Mouse (Mus musculus): ENCODE data around the gene Pde6d. TPM values are rescaled to one million over a fixed set of nuclear protein-coding genes. Genes with fewer than 3 reads are reported as not detected.

Pde6d gene
- polyA plus RNA-seq (2014; fragmentation: Nextera tagmentation; extraction: Ambion mirVana) = 92.9 and 97.4 TPM in 2 replicates

- H3K4me3 ChIP-seq (ENCODE audit: low read depth, low read length) = peak within 1 kb of the TSS; percentile 80
- H3K27me3 ChIP-seq (ENCODE audit: control insufficient read depth, insufficient read depth, low read length) = no peaks in the 10 kb centered on the region
- peak; percentile 98 for ATAC-seq (ENCODE audit: low read depth)
- peaks cover 11% of the 10 kb centered on the region for H3K4me1 ChIP-seq (ENCODE audit: control insufficient read depth, insufficient read depth, low read length)
- WGBS = under 1% methylated on average over 26 of the region's 26 CpGs
- H3K9ac ChIP-seq (replicated peaks; ENCODE audit: low read depth, low read length) = peak within 1 kb of the TSS; percentile 83
- H3K9me3 ChIP-seq (ENCODE audit: control insufficient read depth, low read length) = no peaks in the 10 kb centered on the region
- H3K4me2 ChIP-seq (ENCODE audit: low read depth, low read length) = peak within 1 kb of the TSS; percentile 72
- peak within 1 kb of the TSS; percentile 73; the same call in 1 of the 2 replicates for H3K27ac ChIP-seq (ENCODE audit: low read depth, low read length)
- no peaks in the 10 kb centered on the region for H3K36me3 ChIP-seq (ENCODE audit: control insufficient read depth, insufficient read depth, low read length)
Measured at GRCm38 (mm10) chr1:86582451-86583096, at the start of gene Pde6d, which contains the start of gene Cops7b. Gene Pde6d, minus strand, starts transcription at chr1:86582629. Gene Cops7b, plus strand, starts transcription at chr1:86582904.

- Histone ChIP-seq H3K36me3 (ENCODE audit: control insufficient read depth, insufficient read depth, low read length) (no peaks in the 10 kb centered on the region), H3K27ac (ENCODE audit: low read depth, low read length) (no peak overlapping the region), H3K4me2 (ENCODE audit: low read depth, low read length) (no peak overlapping the region), H3K9me3 (ENCODE audit: control insufficient read depth, low read length) (no peaks in the 10 kb centered on the region), H3K4me1 (ENCODE audit: control insufficient read depth, insufficient read depth, low read length) (peaks cover 16% of the 10 kb centered on the region; the same call in 1 of the 2 replicates), H3K27me3 (ENCODE audit: control insufficient read depth, insufficient read depth, low read length) (no peaks in the 10 kb centered on the region), H3K4me3 (ENCODE audit: low read depth, low read length) (no peak overlapping the region), H3K9ac (replicated peaks; ENCODE audit: low read depth, low read length) (no peak overlapping the region)
- 91% methylated on average over 4 of the region's 4 CpGs for WGBS
- no peak for ATAC-seq (ENCODE audit: low read depth)
Measured at GRCm38 (mm10) chr1:86630527-86630926, 48.1 kb upstream of the Pde6d start.

- no peaks in the 10 kb centered on the region for H3K9me3 ChIP-seq (ENCODE audit: control insufficient read depth, low read length)
- no peak overlapping the region for H3K9ac ChIP-seq (replicated peaks; ENCODE audit: low read depth, low read length)
- no peak overlapping the region for H3K27ac ChIP-seq (ENCODE audit: low read depth, low read length)
- H3K4me3 ChIP-seq (ENCODE audit: low read depth, low read length) = no peak overlapping the region
- ATAC-seq (ENCODE audit: low read depth) = no peak
- H3K27me3 ChIP-seq (ENCODE audit: control insufficient read depth, insufficient read depth, low read length) = no peaks in the 10 kb centered on the region
- 61% methylated on average over 4 of the region's 4 CpGs for WGBS
- H3K4me2 ChIP-seq (ENCODE audit: low read depth, low read length) = no peak overlapping the region
- no peaks in the 10 kb centered on the region for H3K36me3 ChIP-seq (ENCODE audit: control insufficient read depth, insufficient read depth, low read length)
- H3K4me1 ChIP-seq (ENCODE audit: control insufficient read depth, insufficient read depth, low read length) = peaks cover 16% of the 10 kb centered on the region; the same call in 1 of the 2 replicates
Measured at GRCm38 (mm10) chr1:86629936-86630335, 47.5 kb upstream of the Pde6d start.

- no peak for ATAC-seq (ENCODE audit: low read depth)
- WGBS = 84% methylated on average over 3 of the region's 3 CpGs
- Histone ChIP-seq H3K4me3 (ENCODE audit: low read depth, low read length) (no peak overlapping the region), H3K9me3 (ENCODE audit: control insufficient read depth, low read length) (no peaks in the 10 kb centered on the region), H3K27ac (ENCODE audit: low read depth, low read length) (no peak overlapping the region), H3K36me3 (ENCODE audit: control insufficient read depth, insufficient read depth, low read length) (no peaks in the 10 kb centered on the region), H3K27me3 (ENCODE audit: control insufficient read depth, insufficient read depth, low read length) (no peaks in the 10 kb centered on the region), H3K4me2 (ENCODE audit: low read depth, low read length) (no peak overlapping the region), H3K4me1 (ENCODE audit: control insufficient read depth, insufficient read depth, low read length) (peaks cover 7% of the 10 kb centered on the region; the same call in 1 of the 2 replicates), H3K9ac (replicated peaks; ENCODE audit: low read depth, low read length) (no peak overlapping the region)
Measured at GRCm38 (mm10) chr1:86628270-86628669, 45.8 kb upstream of the Pde6d start.

GRCm38 (mm10) chr1:86623001-86624000 is 40.9 kb upstream of the Pde6d start:
- Histone ChIP-seq H3K27me3 (ENCODE audit: control insufficient read depth, insufficient read depth, low read length) (no peaks in the 10 kb centered on the region), H3K4me2 (ENCODE audit: low read depth, low read length) (no peak overlapping the region; the same call in 1 of the 2 replicates), H3K4me1 (ENCODE audit: control insufficient read depth, insufficient read depth, low read length) (peaks cover 3% of the 10 kb centered on the region; the same call in 1 of the 2 replicates), H3K9ac (replicated peaks; ENCODE audit: low read depth, low read length) (no peak overlapping the region), H3K9me3 (ENCODE audit: control insufficient read depth, low read length) (no peaks in the 10 kb centered on the region), H3K36me3 (ENCODE audit: control insufficient read depth, insufficient read depth, low read length) (no peaks in the 10 kb centered on the region), H3K27ac (ENCODE audit: low read depth, low read length) (no peak overlapping the region), H3K4me3 (ENCODE audit: low read depth, low read length) (no peak overlapping the region)
- peak; percentile 38; the same call in 1 of the 2 replicates for ATAC-seq (ENCODE audit: low read depth)
- 29% methylated on average over 16 of the region's 16 CpGs for WGBS

GRCm38 (mm10) chr1:86622296-86622695 is 39.9 kb upstream of the Pde6d start:
- WGBS = 67% methylated on average over 2 of the region's 2 CpGs
- H3K27ac ChIP-seq (ENCODE audit: low read depth, low read length) = no peak overlapping the region

GRCm38 (mm10) chr1:86618454-86619125 is 36.2 kb upstream of the Pde6d start:
- Histone ChIP-seq H3K9ac (replicated peaks; ENCODE audit: low read depth, low read length) (no peak overlapping the region), H3K9me3 (ENCODE audit: control insufficient read depth, low read length) (no peaks in the 10 kb centered on the region), H3K27me3 (ENCODE audit: control insufficient read depth, insufficient read depth, low read length) (no peaks in the 10 kb centered on the region), H3K4me2 (ENCODE audit: low read depth, low read length) (no peak overlapping the region), H3K4me1 (ENCODE audit: control insufficient read depth, insufficient read depth, low read length) (peaks cover 3% of the 10 kb centered on the region; the same call in 1 of the 2 replicates), H3K36me3 (ENCODE audit: control insufficient read depth, insufficient read depth, low read length) (no peaks in the 10 kb centered on the region), H3K27ac (ENCODE audit: low read depth, low read length) (no peak overlapping the region), H3K4me3 (ENCODE audit: low read depth, low read length) (no peak overlapping the region)
- ATAC-seq (ENCODE audit: low read depth) = peak; percentile 68; the same call in 1 of the 2 replicates
- 60% methylated on average over 10 of the region's 10 CpGs for WGBS

More at GRCm38 (mm10) chr1:86622296-86622695, 39.9 kb upstream of the Pde6d start:
- Histone ChIP-seq H3K9ac (replicated peaks; ENCODE audit: low read depth, low read length) (no peak overlapping the region), H3K9me3 (ENCODE audit: control insufficient read depth, low read length) (no peaks in the 10 kb centered on the region), H3K4me1 (ENCODE audit: control insufficient read depth, insufficient read depth, low read length) (peaks cover 3% of the 10 kb centered on the region; the same call in 1 of the 2 replicates), H3K27me3 (ENCODE audit: control insufficient read depth, insufficient read depth, low read length) (no peaks in the 10 kb centered on the region), H3K4me3 (ENCODE audit: low read depth, low read length) (no peak overlapping the region), H3K36me3 (ENCODE audit: control insufficient read depth, insufficient read depth, low read length) (no peaks in the 10 kb centered on the region), H3K4me2 (ENCODE audit: low read depth, low read length) (no peak overlapping the region)
- ATAC-seq (ENCODE audit: low read depth) = no peak

- H3K4me3 ChIP-seq (ENCODE audit: low read depth, low read length) = no peak overlapping the region
Measured at GRCm38 (mm10) chr1:86614269-86614668, 31.8 kb upstream of the Pde6d start.

More at GRCm38 (mm10) chr1:86614269-86614668, 31.8 kb upstream of the Pde6d start:
- no peak for ATAC-seq (ENCODE audit: low read depth)
- H3K4me2 ChIP-seq (ENCODE audit: low read depth, low read length) = no peak overlapping the region
- H3K4me1 ChIP-seq (ENCODE audit: control insufficient read depth, insufficient read depth, low read length) = no peaks in the 10 kb centered on the region
- no peaks in the 10 kb centered on the region for H3K36me3 ChIP-seq (ENCODE audit: control insufficient read depth, insufficient read depth, low read length)
- H3K27ac ChIP-seq (ENCODE audit: low read depth, low read length) = no peak overlapping the region
- H3K9me3 ChIP-seq (ENCODE audit: control insufficient read depth, low read length) = no peaks in the 10 kb centered on the region
- H3K9ac ChIP-seq (replicated peaks; ENCODE audit: low read depth, low read length) = no peak overlapping the region
- no peaks in the 10 kb centered on the region for H3K27me3 ChIP-seq (ENCODE audit: control insufficient read depth, insufficient read depth, low read length)
